Mouse (Mus musculus): ENCODE measurements at regions not wholly inside any gene's neighbourhood (a gene's known extent, or its start where the extent isn't known, plus 50 kb on each side); places are given as distances from the start of the nearest gene placed in this dataset.

DNA sequence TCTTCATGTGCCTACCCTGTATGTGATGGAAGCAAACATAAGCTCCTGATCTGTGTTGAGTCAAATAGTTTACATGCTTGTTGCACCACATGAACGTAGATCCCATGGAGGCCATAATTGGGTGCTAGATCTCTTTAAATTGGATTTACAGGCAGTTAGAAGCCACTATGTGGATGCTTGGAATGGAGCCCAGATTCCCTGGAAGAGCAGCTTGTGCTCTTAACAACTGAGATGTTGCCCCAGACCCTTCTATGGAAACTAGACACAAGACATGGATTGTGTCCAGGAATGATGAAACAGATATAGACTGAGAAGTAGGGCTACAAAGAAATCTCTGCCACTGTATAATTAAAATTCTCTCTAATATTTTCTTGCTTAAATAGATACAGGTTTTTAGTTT is 819.9 kb upstream of the Gm38303 start:
- no peak for ATAC-seq (replicated peaks; ENCODE audit: insufficient number of reproducible peaks, low FRiP score, low TSS enrichment, low read depth)
- H3K4me2 ChIP-seq (ENCODE audit: low read depth, low read length) = no peak overlapping the region

More for the DNA sequence above, 819.9 kb upstream of the Gm38303 start:
- DNase-seq (ENCODE audit: low spot score) = no peak
- 86% methylated on average over 1 of the region's 1 CpGs for WGBS
- Histone ChIP-seq H3K9ac (replicated peaks; ENCODE audit: low read length) (no peak overlapping the region), H3K4me1 (ENCODE audit: control insufficient read depth, insufficient read depth, low read length) (no peaks in the 10 kb centered on the region), H3K27ac (replicated peaks; ENCODE audit: low read depth, low read length) (no peak overlapping the region), H3K4me3 (ENCODE audit: low read depth, low read length) (no peak overlapping the region), H3K27me3 (ENCODE audit: control insufficient read depth, insufficient read depth, low read length) (no peaks in the 10 kb centered on the region), H3K9me3 (replicated peaks; ENCODE audit: control insufficient read depth, low read length) (no peaks in the 10 kb centered on the region), H3K36me3 (replicated peaks; ENCODE audit: control insufficient read depth, insufficient read depth, low read depth, low read length) (no peaks in the 10 kb centered on the region)

All from embryonic facial prominence, embryonic 11.5 days (tissue).